In genomic region chr16:33410151-33410550, GRCm38 (mm10) we compare ENCODE assay signal across 32 mouse cellular contexts. TPM values are rescaled to one million over a fixed set of nuclear protein-coding genes. Genes with fewer than 3 reads are reported as not detected.
DNase-seq lines count a peak whose midpoint lies in the region; ATAC-seq and TF ChIP-seq lines count a peak whose summit lies in the region.
"Had no signal": no experiment of that assay in that cellular context is flagged by ENCODE, and none has a peak within 500 bp of the region (broad histone marks: within the 10 kb centered on the region; RNA-seq: fewer than 3 reads in every experiment).

No protein-coding gene starts in this region.

- H3K27me3 ChIP-seq in liver, embryonic 11.5 days (replicated peaks; ENCODE audit: control insufficient read depth, insufficient read depth, low read length) = no peaks in the 10 kb centered on the region
- no peaks in the 10 kb centered on the region for H3K27me3 ChIP-seq in liver, embryonic 12.5 days (replicated peaks)
- H3K27me3 ChIP-seq in cerebellum, adult 2 months (ENCODE audit: control insufficient read depth, insufficient read depth, low read length) = no peaks in the 10 kb centered on the region
- H3K27me3 ChIP-seq: heart, embryonic 15.5 days; hindbrain, embryonic 12.5 days; limb, embryonic 13.5 days; liver, embryonic 13.5 days; megakaryocyte, embryonic 14.5 days; midbrain, embryonic 13.5 days; neural tube, embryonic 13.5 days had no signal

- DNase-seq in liver, embryonic 11.5 days (ENCODE audit: low spot score) = no peak
- peak; percentile 52 to 84 for DNase-seq in cerebellum, adult 2 months
- peak; percentile 53 to 76 for DNase-seq in cerebellum, postnatal 14 days
- DNase-seq in ovary, postnatal 14 days (ENCODE audit: low spot score) = no peak
- DNase-seq in frontal cortex, postnatal 25 days (ENCODE audit: low spot score in 2 of 2) = no peak
- DNase-seq in frontal cortex, postnatal 36 days (ENCODE audit: low spot score in 2 of 2) = no peak
- DNase-seq: adrenal gland, adult 2 months; adrenal gland, postnatal 36 days; B cell, adult 2 months; forebrain, postnatal 0 days; gastrocnemius, postnatal 14 days; kidney, postnatal 14 days; liver, embryonic 13.5 days; lung, adult 18-20 months; lung, postnatal 4 days; retina, postnatal 1 day; right cerebral cortex, postnatal 14 days; thymus, adult 18-20 months; thymus, postnatal 25 days had no signal

- no peak overlapping the region for H3K9ac ChIP-seq in liver, embryonic 11.5 days (ENCODE audit: low read depth, low read length)
- no peak overlapping the region for H3K9ac ChIP-seq in liver, embryonic 12.5 days
- H3K9ac ChIP-seq: forebrain, postnatal 0 days; heart, embryonic 15.5 days; hindbrain, embryonic 12.5 days; limb, embryonic 13.5 days; liver, embryonic 13.5 days; midbrain, embryonic 13.5 days; neural tube, embryonic 13.5 days had no signal

- no peak for TF ChIP-seq CTCF in cerebellum, adult 2 months (IDR thresholded peaks at IDR 0.05; ENCODE audit: borderline replicate concordance, insufficient read depth, low read depth, low read length)

- 63% methylated on average over 2 of the region's 2 CpGs for WGBS in liver, embryonic 11.5 days
- 53% methylated on average over 2 of the region's 2 CpGs for WGBS in liver, embryonic 12.5 days (ENCODE audit: insufficient replicate concordance)
- WGBS in cerebellum, adult 2 months = 17% methylated on average over 2 of the region's 2 CpGs

- H3K4me1 ChIP-seq in liver, embryonic 11.5 days (replicated peaks; ENCODE audit: control insufficient read depth, insufficient read depth, low read length) = peaks cover 11% of the 10 kb centered on the region
- peaks cover 47% of the 10 kb centered on the region for H3K4me1 ChIP-seq in liver, embryonic 12.5 days
- H3K4me1 ChIP-seq in cerebellum, adult 2 months (ENCODE audit: control insufficient read depth, insufficient read depth, low read length) = peaks cover 15% of the 10 kb centered on the region

- no peak overlapping the region for H3K4me3 ChIP-seq in liver, embryonic 11.5 days (ENCODE audit: low read depth, low read length)
- no peak overlapping the region for H3K4me3 ChIP-seq in liver, embryonic 12.5 days
- H3K4me3 ChIP-seq in cerebellum, adult 2 months (replicated peaks; ENCODE audit: insufficient read depth, low read depth, low read length) = no peak overlapping the region
- H3K4me3 ChIP-seq: erythroblast, embryonic 14.5 days; heart, embryonic 10.5 days; heart, embryonic 15.5 days; hindbrain, embryonic 12.5 days; left cerebral cortex, adult 2 months; limb, embryonic 13.5 days; liver, embryonic 13.5 days; megakaryocyte, embryonic 14.5 days; midbrain, embryonic 13.5 days; neural tube, embryonic 13.5 days had no signal

- no peak for ATAC-seq in liver, embryonic 11.5 days (replicated peaks; ENCODE audit: low FRiP score)
- no peak for ATAC-seq in liver, embryonic 12.5 days
- ATAC-seq: forebrain, postnatal 0 days; hindbrain, postnatal 0 days; intestine, embryonic 16.5 days; lung, postnatal 0 days; midbrain, embryonic 13.5 days had no signal

- no peak for TF ChIP-seq POLR2A in cerebellum, adult 2 months (IDR thresholded peaks at IDR 0.05; ENCODE audit: borderline replicate concordance, insufficient read depth, low read length)

- H3K9me3 ChIP-seq in liver, embryonic 11.5 days (ENCODE audit: control insufficient read depth, low read length) = no peaks in the 10 kb centered on the region
- no peaks in the 10 kb centered on the region for H3K9me3 ChIP-seq in liver, embryonic 12.5 days (replicated peaks)
- H3K9me3 ChIP-seq: heart, embryonic 10.5 days; heart, embryonic 15.5 days; hindbrain, embryonic 12.5 days; limb, embryonic 13.5 days; liver, embryonic 13.5 days; megakaryocyte, embryonic 14.5 days; midbrain, embryonic 13.5 days; neural tube, embryonic 13.5 days had no signal

- H3K36me3 ChIP-seq in liver, embryonic 11.5 days (ENCODE audit: control insufficient read depth, insufficient read depth, low read length) = no peaks in the 10 kb centered on the region
- no peaks in the 10 kb centered on the region for H3K36me3 ChIP-seq in liver, embryonic 12.5 days
- H3K36me3 ChIP-seq: heart, embryonic 10.5 days; heart, embryonic 15.5 days; hindbrain, embryonic 12.5 days; limb, embryonic 13.5 days; liver, embryonic 13.5 days; midbrain, embryonic 13.5 days; neural tube, embryonic 13.5 days had no signal

- no peak overlapping the region for H3K27ac ChIP-seq in liver, embryonic 11.5 days (ENCODE audit: low read depth, low read length)
- H3K27ac ChIP-seq in liver, embryonic 12.5 days = no peak overlapping the region
- H3K27ac ChIP-seq in cerebellum, adult 2 months (ENCODE audit: insufficient read depth, low read length) = peak overlapping the region; percentile 34
- H3K27ac ChIP-seq: heart, embryonic 10.5 days; heart, embryonic 15.5 days; hindbrain, embryonic 12.5 days; hindbrain, postnatal 0 days; left cerebral cortex, adult 2 months; limb, embryonic 13.5 days; liver, embryonic 13.5 days; midbrain, embryonic 13.5 days; neural tube, embryonic 13.5 days had no signal

- peak overlapping the region; percentile 4; the same call in 1 of the 2 replicates for H3K4me2 ChIP-seq in liver, embryonic 11.5 days
- no peak overlapping the region for H3K4me2 ChIP-seq in liver, embryonic 12.5 days
- H3K4me2 ChIP-seq: heart, embryonic 15.5 days; hindbrain, embryonic 12.5 days; limb, embryonic 13.5 days; liver, embryonic 13.5 days; midbrain, embryonic 13.5 days; neural tube, embryonic 13.5 days had no signal

RNA-seq across cellular contexts. Expression of gene Zfp148, which starts 29.5 kb away (rescaled TPM):
- 27.5 and 32.1 TPM in 2 replicates for polyA plus RNA-seq in liver, embryonic 11.5 days (2014; fragmentation: Nextera tagmentation; extraction: Ambion mirVana)
- polyA plus RNA-seq in liver, embryonic 12.5 days (2016; fragmentation: Nextera tagmentation; extraction: Ambion mirVana) = 22.3 and 23.6 TPM in 2 replicates
- 26.9 and 27.5 TPM in 2 replicates for polyA plus RNA-seq in cerebellum, adult 2 months (2012; rRNA removed)

Comparison
In these comparisons a context has a peak if more than half of its experiments do, and no peak if none do; other contexts are left out.
1. DNase-seq: peak in cerebellum, adult 2 months (2 of 2) and cerebellum, postnatal 14 days (2 of 2); none in liver, embryonic 11.5 days (single experiment), ovary, postnatal 14 days (single experiment), frontal cortex, postnatal 25 days (0 of 2) and frontal cortex, postnatal 36 days (0 of 2).